Mouse (Mus musculus) thymus, adult 2 months (tissue): ENCODE data around the gene 4932438H23Rik.

ENCODE experiments used
- CTCF ChIP-seq: fragments of 200-500 bp; IDR thresholded peaks from 2 replicates; pipeline ENCODE4 v1.5.1; 2012; ENCODE audit warnings: mild to moderate bottlenecking, control low read depth, low read length, moderate library complexity, borderline replicate concordance; ENCODE audit not compliant: control insufficient read depth, poor library complexity, insufficient read depth; ENCODE audit errors: extremely low read depth
- POLR2A ChIP-seq: fragments of 200-500 bp; IDR thresholded peaks from 2 replicates; pipeline ENCODE4 v1.6.1; 2012; ENCODE audit warnings: mild to moderate bottlenecking, low read length, control low read depth, moderate library complexity; ENCODE audit not compliant: control insufficient read depth, poor library complexity, insufficient read depth; ENCODE audit errors: extremely low read depth

GRCm38 (mm10) chr16:91096984-91097506 is 2.1 kb upstream of the 4932438H23Rik start:
- TF ChIP-seq CTCF: no peak
- no peak for TF ChIP-seq POLR2A
